Mouse (Mus musculus): Measurements from ENCODE around the gene Cela3a.
A peak's percentile ranks its signal among the peaks of the same experiment; 100 is the strongest.
"Not testable (repeated sequence)": the region's sequence is repeated elsewhere in the genome, so short reads cannot be mapped to it uniquely, and the experiment has no call there.

Gene Cela3a

DNA sequence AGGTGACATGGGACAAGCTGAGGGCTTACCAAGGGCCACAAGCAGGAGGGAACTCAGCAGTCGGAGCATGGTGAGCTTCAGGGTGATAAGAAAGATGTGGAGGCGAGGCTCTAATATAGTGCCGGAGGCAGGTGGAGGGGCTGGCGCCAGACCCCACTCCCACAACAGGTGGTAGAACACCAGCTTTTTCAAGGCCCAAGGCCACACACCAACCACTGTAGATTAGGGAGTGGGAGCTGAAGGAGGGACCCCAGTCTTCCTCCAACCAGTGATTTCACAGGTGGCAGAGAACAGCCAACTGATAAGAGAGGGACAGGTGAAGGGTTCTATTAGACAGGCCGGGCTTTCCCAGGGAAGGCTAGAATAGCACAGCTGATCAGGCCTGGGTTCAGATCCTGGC is at the start of gene Cela3a:
Gene Cela3a, minus strand, starts transcription at position 101 of the 400 bp plus-strand sequence.
- DNase-seq (ENCODE audit: low read depth, low spot score): no peak

GRCm38 (mm10) chr4:137458861-137459260 is 49.3 kb upstream of the Cela3a start:
- DNase-seq (ENCODE audit: low read depth, low spot score): no peak

DNA sequence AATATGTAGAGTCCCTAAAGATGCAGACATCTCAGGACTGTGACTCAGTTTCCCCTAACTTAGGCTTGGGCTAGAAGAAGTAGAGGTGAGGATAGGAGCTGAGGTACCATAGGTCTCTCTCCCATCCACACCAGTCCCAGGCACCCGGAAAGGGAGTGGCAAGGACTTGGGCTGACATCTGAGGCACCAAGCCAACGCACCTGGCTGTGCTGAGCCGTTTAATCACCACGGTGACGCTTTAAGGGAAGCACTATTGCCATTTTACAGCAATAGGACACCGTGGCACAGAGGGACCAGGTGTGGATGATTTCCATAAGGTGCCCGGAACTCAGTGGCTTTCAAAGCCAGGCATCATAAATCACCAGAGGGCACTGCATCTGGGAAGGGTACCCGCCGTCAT is 48.7 kb upstream of the Cela3a start:
- no peak for DNase-seq (ENCODE audit: low read depth, low spot score)

GRCm38 (mm10) chr4:137457292-137457691 is 47.7 kb upstream of the Cela3a start:
- no peak for DNase-seq (ENCODE audit: low read depth, low spot score)

DNA sequence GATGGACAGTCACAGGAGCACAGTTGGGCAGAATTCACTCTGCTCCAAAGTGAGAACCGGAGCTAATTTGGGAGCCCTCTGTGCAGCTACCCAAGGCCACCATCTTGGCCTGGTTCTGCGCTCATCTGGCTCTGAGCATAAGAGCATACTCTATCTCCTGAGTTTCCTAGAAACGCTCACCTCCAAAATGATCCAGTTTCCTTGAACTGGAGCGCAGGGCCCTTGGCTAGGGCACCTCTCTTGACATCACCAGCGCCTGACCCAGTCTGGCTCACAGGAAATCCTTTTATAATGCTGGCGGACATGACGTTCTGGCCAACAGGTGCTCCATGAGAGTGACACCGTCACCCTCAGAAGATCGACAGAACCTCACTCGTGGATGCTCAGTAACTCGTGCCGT is 47.0 kb upstream of the Cela3a start:
- DNase-seq (ENCODE audit: low read depth, low spot score): no peak

DNA sequence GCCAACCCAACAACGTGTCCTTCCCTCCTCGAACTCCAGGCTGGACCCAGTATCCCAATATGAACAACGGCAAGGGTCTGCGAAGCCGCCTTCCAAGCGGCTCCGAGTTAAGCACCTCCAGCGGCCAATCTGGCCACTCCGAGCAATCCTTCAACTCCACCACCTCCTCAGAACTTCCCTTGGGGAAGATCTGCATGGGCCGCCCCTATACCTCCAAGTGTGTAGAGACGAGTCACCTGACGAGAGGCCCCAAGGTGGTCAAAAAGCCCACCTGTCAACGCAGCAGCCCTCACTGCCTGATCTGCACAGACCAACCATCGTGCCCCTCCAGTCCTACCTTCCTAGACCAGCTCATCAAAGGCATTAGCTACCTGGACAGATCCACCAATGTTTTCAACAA is 45.0 kb upstream of the Cela3a start:
- DNase-seq (ENCODE audit: low read depth, low spot score): no peak

- DNase-seq (ENCODE audit: low read depth, low spot score): no peak
These were observed 43.7 kb upstream of the Cela3a start, which contains the start of gene 1700013G24Rik for GRCm38 (mm10) chr4:137453234-137453767. 1700013G24Rik (plus strand) TSS chr4:137453284.

- no peak for DNase-seq (ENCODE audit: low read depth, low spot score)
These were observed 42.6 kb upstream of the Cela3a start for GRCm38 (mm10) chr4:137452190-137452589.

GRCm38 (mm10) chr4:137449715-137450114 is 40.1 kb upstream of the Cela3a start:
- DNase-seq (ENCODE audit: low read depth, low spot score): no peak

- DNase-seq (ENCODE audit: low read depth, low spot score): no peak
These were observed 39.5 kb upstream of the Cela3a start for GRCm38 (mm10) chr4:137449132-137449531.

- no peak for DNase-seq (ENCODE audit: low read depth, low spot score)
These were observed 39.0 kb upstream of the Cela3a start for GRCm38 (mm10) chr4:137448641-137449040.

GRCm38 (mm10) chr4:137448197-137448596 is 38.6 kb upstream of the Cela3a start:
- DNase-seq (ENCODE audit: low read depth, low spot score): peak; percentile 50

DNA sequence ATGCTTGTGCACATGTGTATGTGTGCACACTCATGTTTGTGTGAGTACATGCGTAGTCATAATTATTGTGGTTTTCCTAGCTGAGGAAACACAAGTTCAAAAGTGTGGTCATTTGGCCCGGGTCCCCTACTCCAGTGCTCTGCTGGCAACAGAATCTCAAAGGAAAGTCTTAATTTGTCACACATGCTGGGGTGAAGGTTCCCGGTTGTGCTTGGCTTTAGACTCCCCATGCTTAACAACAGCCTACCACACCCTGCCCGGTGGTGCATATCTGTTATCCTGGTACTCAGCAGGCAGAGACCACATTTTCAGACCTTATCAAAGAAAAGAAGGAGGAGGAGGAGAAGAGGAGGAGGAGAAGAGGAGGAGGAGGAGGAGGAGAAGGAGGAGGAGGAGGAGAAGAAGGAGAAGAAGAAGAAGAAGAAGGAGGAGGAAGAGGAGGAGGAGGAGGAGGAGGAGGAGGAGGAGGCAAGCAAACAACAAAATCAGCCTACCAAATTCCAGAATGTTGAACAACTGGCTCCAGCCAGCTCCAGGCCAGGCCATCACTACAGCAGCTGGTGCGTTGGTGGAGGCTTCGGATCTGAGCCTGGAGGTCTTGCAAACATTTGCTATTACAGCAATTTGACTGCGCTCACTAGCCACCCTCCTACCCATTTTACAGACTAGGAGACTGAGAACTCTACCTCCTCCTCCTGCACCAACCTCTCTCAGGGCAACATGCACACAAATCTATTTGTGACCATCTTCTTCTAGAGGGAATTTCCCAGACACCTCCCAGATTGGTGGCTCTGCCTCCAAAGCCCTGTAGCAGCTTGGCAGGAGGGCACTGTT is 38.0 kb upstream of the Cela3a start:
- no peak for DNase-seq (ENCODE audit: low read depth, low spot score)

DNA sequence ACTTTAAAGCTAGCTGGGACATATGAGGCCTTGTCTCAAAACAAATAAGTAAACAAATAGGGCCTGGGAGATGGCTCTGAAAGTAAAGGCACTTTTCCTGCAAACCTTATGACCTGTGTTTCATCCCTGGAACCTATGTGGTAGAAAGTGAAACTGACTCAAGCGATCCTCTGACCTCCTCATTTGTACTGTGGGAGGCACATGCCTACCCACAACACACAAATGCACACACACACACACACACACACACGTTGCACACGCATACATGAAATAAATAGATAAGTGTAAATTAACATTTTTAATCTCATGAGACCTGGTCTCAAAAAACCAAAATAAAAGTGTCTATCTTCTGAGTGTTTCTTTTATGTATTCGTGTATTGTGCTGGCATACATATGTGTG is 36.3 kb upstream of the Cela3a start:
- DNase-seq (ENCODE audit: low read depth, low spot score): no peak

DNA sequence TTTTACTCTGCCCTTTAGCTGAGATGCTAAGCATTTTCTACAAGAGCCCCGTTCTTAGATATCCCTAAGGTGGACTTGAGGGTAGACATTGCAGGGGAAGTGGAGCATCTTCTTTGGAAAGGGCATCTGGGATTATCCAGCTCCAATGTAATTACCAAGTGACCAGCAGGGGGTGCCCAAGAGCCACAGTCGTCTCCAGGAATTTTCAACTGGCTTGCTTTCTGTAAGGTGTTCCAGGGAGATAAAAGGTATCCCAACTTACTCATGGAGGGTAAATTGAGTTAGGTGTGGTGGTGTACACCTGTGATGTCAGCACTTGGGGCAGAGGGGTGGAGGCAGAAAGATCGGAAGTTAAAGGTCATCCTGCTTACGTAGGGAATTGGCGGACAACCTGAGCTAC is 34.0 kb upstream of the Cela3a start:
- DNase-seq (ENCODE audit: low read depth, low spot score): peak; percentile 76

GRCm38 (mm10) chr4:137441332-137441731 is 31.7 kb upstream of the Cela3a start:
- DNase-seq (ENCODE audit: low read depth, low spot score): no peak

GRCm38 (mm10) chr4:137438842-137439241 is 29.3 kb upstream of the Cela3a start:
- no peak for DNase-seq (ENCODE audit: low read depth, low spot score)

GRCm38 (mm10) chr4:137436979-137437669 is 27.5 kb upstream of the Cela3a start:
- DNase-seq (ENCODE audit: low read depth, low spot score): peak; percentile 46

- not testable (repeated sequence) for DNase-seq (ENCODE audit: low read depth, low spot score)
These were observed 23.3 kb upstream of the Cela3a start for GRCm38 (mm10) chr4:137432700-137433550.

GRCm38 (mm10) chr4:137430502-137430901 is 20.9 kb upstream of the Cela3a start, which contains the start of gene Cela3b:
Cela3b (minus strand) TSS chr4:137430540.
- DNase-seq (ENCODE audit: low read depth, low spot score): no peak

- DNase-seq (ENCODE audit: low read depth, low spot score): peak; percentile 23
These were observed 8.3 kb upstream of the Cela3a start for GRCm38 (mm10) chr4:137417712-137418564.

All from brain, adult 2 months (tissue).